Mouse (Mus musculus): Measurements from ENCODE around the gene Phykpl.

Phykpl gene

GRCm38 (mm10) chr11:51617693-51618092 is 33.1 kb downstream of the Phykpl start:
- DNase-seq (ENCODE audit: low spot score), result peak; percentile 74

GRCm38 (mm10) chr11:51618894-51619408 is 34.4 kb downstream of the Phykpl start:
- no peak for DNase-seq (ENCODE audit: low spot score)

- DNase-seq (ENCODE audit: low spot score), result peak; percentile 88
These were observed 35.0 kb downstream of the Phykpl start, which contains the start of gene Nhp2 for GRCm38 (mm10) chr11:51619409-51620060. TSS of gene Nhp2 (plus strand) at chr11:51619735.

- no peak for DNase-seq (ENCODE audit: low spot score)
These were observed 35.5 kb downstream of the Phykpl start for GRCm38 (mm10) chr11:51620084-51620483.

GRCm38 (mm10) chr11:51621776-51622175 is 37.2 kb downstream of the Phykpl start:
- no peak for DNase-seq (ENCODE audit: low spot score)

- no peak for DNase-seq (ENCODE audit: low spot score)
These were observed 38.5 kb downstream of the Phykpl start for GRCm38 (mm10) chr11:51622971-51623491.

- no peak for DNase-seq (ENCODE audit: low spot score)
These were observed 40.7 kb downstream of the Phykpl start for GRCm38 (mm10) chr11:51625187-51625820.

- DNase-seq (ENCODE audit: low spot score), result no peak
These were observed 42.9 kb downstream of the Phykpl start for GRCm38 (mm10) chr11:51627425-51627824.

GRCm38 (mm10) chr11:51627907-51628306 is 43.4 kb downstream of the Phykpl start:
- no peak for DNase-seq (ENCODE audit: low spot score)

- DNase-seq (ENCODE audit: low spot score), result no peak
These were observed 45.2 kb downstream of the Phykpl start for GRCm38 (mm10) chr11:51629651-51630314.

GRCm38 (mm10) chr11:51632130-51632753 is 47.7 kb downstream of the Phykpl start:
- DNase-seq (ENCODE audit: low spot score), result no peak

GRCm38 (mm10) chr11:51633200-51633599 is 48.6 kb downstream of the Phykpl start:
- DNase-seq (ENCODE audit: low spot score), result peak; percentile 37

- DNase-seq (ENCODE audit: low spot score), result no peak
These were observed 49.2 kb downstream of the Phykpl start for GRCm38 (mm10) chr11:51633721-51634120.

- no peak for DNase-seq (ENCODE audit: low spot score)
These were observed 50.6 kb downstream of the Phykpl start for GRCm38 (mm10) chr11:51635127-51635524.

- peak; percentile 94 for DNase-seq (ENCODE audit: low spot score)
These were observed 51.2 kb downstream of the Phykpl start, which contains the start of gene Rmnd5b for GRCm38 (mm10) chr11:51635525-51636322. TSS of gene Rmnd5b (minus strand) at chr11:51635896.

- peak; percentile 83 for DNase-seq (ENCODE audit: low spot score)
These were observed 51.7 kb downstream of the Phykpl start for GRCm38 (mm10) chr11:51636323-51636684.

- peak; percentile 62 for DNase-seq (ENCODE audit: low spot score)
These were observed 53.4 kb downstream of the Phykpl start for GRCm38 (mm10) chr11:51637971-51638414.

GRCm38 (mm10) chr11:51638497-51638896 is 53.9 kb downstream of the Phykpl start:
- no peak for DNase-seq (ENCODE audit: low spot score)

GRCm38 (mm10) chr11:51640748-51641147 is 56.2 kb downstream of the Phykpl start:
- DNase-seq (ENCODE audit: low spot score), result no peak

GRCm38 (mm10) chr11:51643202-51643601 is 58.6 kb downstream of the Phykpl start:
- no peak for DNase-seq (ENCODE audit: low spot score)

GRCm38 (mm10) chr11:51643761-51644160 is 59.2 kb downstream of the Phykpl start:
- DNase-seq (ENCODE audit: low spot score), result no peak

Data from T-cell, adult 2 months (primary cell).